Mouse (Mus musculus): ENCODE results near the gene Ap2a2.
"Not testable (repeated sequence)": the region's sequence is repeated elsewhere in the genome, so short reads cannot be mapped to it uniquely, and the experiment has no call there.

Ap2a2 gene

DNA sequence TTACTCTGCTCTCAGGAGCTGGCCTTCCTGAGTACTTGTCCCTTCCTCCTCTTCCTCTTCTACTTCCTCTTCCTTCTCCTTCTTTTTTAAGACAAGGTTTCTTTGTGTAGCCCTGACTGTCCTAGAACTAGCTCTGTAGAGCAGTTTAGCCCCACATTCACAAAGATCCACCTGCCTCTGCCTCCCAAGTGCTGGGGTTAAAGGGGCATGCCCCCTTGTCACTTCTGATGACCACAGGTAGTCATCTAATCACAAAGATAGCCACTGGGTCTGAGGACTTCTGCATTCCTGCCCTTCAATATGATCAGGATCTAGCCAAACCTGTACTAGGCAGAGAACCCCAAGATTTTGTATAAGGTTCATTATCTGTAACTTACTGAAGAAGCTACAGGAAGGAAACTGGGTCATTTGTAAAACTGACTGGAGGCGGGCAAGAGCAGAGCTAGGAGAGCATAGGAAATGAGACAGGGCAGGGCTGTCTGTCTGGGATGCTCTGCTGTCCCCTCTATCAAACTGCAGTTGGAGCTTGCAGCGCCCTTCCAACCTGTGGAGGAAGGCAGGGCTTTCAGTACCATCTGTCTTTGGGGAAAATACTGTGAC lies 2.1 kb upstream of the Ap2a2 start:
- no peak for DNase-seq (ENCODE audit: low read depth, low spot score)

DNA sequence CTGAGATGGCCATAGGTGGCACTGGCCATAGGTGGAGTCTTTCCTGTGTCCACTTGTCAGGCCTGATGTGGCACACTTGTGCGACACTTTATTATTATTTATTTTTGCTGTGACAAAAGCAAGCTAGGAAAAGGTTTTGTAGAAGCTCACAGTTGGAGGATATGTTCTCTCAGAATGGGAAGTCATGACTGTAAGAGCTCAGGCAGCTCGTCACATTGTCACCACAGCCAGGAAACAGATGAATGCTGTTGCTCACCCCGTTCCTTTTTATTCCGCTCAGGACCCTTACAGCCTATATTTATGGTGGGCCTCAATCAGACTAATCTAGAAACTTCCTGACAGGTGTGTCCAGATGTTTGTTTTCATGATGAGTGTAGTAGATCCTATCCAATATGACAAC lies 1.5 kb upstream of the Ap2a2 start:
- DNase-seq (ENCODE audit: low read depth, low spot score): no peak

DNA sequence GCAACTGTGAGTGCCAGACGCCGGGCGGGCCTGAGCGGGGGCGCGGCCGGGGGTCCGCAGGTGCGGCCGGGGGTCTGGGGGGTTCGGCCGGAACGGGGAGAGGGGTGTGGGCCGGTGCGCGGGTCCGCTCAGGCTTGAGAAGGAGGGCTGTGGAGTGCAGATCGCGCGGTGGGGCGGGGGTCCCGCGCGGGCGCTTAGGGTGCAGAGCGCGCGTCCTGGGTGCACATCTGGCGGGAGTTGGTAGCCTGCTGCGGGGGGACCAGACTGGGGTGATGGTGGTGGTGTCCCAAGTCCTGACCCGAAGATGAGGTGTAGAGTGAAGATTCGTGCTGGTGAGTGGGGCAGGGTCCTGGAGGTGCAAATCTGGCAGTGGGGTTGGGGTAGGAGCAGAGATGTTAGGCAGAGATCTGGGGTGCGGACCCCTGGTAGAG lies 463 bp downstream of the Ap2a2 start:
- DNase-seq (ENCODE audit: low read depth, low spot score): no peak

DNA sequence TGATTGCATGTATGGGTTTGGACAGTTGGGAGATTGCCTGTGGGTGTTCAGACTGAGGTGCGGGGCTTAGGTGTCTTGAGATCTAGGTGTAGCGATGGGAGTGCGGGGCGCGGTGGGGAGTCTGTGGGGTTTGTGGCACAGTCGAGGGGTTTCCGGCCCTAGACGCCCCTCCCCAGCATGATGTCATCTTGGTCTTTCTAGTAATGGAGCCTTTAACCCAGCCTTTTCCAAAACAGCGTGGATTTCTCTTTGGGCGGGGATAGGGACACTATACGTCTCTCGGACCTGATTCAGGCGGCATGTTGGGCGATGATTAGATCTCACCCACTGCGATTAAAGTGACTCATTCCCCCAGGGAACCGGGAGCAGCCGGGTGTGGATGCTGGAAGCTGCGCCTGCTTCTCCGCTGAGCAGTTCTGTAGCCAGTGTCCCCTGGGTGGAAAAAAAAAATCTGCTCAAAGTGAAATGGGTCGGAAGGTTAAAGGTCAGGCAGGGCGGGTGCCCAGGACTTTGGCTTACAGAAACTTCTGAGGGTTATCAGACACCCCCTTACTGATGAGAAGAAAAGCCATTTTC lies 967 bp downstream of the Ap2a2 start:
- no peak for DNase-seq (ENCODE audit: low read depth, low spot score)

GRCm38 (mm10) chr7:141564561-141564960 lies 2.6 kb downstream of the Ap2a2 start:
- no peak for DNase-seq (ENCODE audit: low read depth, low spot score)

- DNase-seq (ENCODE audit: low read depth, low spot score): no peak
Measured at GRCm38 (mm10) chr7:141566587-141566986, 4.6 kb downstream of the Ap2a2 start.

- no peak for DNase-seq (ENCODE audit: low read depth, low spot score)
Measured at GRCm38 (mm10) chr7:141569283-141569803, 7.4 kb downstream of the Ap2a2 start.

DNA sequence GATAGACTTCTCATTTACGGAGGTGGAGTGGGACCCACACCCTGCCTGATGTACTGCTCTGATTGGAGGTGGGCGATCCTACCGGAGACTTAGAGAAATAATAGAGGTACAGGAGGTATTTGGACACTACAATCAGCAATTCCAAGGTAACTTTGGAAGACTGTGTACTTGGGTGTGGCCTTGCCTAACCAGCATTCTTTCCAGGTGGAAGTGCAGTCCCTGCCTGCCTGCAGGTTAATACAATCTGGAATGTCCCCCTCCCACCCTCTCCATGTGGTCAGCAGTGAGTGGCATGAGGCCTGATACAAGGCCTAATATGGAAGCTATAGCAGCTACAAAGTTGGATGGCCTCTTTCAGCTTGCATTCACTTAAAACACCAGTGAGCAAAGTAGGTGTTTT lies 7.9 kb downstream of the Ap2a2 start:
- no peak for DNase-seq (ENCODE audit: low read depth, low spot score)

DNA sequence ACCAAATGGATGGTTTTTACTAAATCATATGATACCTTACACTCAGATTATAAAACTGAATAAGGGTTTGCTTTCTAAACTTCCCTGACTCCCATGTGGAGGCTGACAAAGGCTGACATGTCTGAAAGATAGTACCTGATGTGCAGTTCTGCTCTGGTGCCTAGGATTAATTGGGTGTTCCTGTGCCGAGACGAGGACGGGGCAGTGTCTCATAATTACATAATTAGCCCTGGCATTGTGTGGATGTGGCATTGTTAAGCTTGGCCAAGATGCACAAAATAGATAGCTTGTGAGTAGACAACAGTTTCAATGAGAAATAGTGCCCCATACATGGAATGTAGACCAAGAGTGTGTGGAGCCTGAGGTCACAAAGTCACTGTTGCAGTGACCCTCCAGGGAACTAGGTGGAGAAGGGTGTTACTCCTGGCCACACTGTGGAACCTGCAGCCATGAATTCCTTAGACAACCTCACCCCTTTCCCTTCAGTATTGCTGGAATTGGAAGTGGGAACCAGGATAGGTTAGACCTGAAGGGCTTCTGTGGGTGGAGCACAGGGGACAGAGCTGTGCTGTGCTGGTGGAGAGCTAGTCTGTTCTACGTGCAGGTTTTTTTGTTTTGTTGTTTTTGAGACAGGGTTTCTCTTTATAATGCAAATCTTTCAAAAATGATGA lies 8.8 kb downstream of the Ap2a2 start:
- DNase-seq (ENCODE audit: low read depth, low spot score): no peak

GRCm38 (mm10) chr7:141574041-141574440 lies 12.1 kb downstream of the Ap2a2 start:
- no peak for DNase-seq (ENCODE audit: low read depth, low spot score)

DNA sequence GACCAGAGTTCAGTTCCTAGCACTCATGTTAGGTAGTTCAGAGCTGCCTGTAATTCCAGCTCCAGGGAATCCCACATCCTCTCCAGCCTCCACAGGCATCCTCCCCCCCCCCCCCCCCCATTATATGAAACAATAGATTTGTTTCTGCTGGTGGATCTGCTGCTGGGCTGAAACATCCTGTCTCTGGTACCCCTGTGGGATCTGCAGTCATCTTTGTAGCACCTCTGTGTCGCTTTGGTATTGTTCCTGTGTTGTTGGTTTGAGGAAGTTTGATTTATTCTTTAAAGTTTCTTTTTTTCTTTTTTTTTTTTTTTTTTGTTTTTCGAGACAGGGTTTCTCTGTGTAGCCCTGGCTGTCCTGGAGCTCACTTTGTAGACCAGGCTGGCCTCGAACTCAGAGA lies 13.5 kb downstream of the Ap2a2 start:
- DNase-seq (ENCODE audit: low read depth, low spot score): no peak

GRCm38 (mm10) chr7:141577801-141578200 lies 15.8 kb downstream of the Ap2a2 start:
- DNase-seq (ENCODE audit: low read depth, low spot score): no peak

GRCm38 (mm10) chr7:141578511-141578910 lies 16.5 kb downstream of the Ap2a2 start:
- DNase-seq (ENCODE audit: low read depth, low spot score): no peak

GRCm38 (mm10) chr7:141578943-141579342 lies 17.0 kb downstream of the Ap2a2 start:
- DNase-seq (ENCODE audit: low read depth, low spot score): no peak

GRCm38 (mm10) chr7:141581323-141581722 lies 19.4 kb downstream of the Ap2a2 start:
- DNase-seq (ENCODE audit: low read depth, low spot score): no peak

- no peak for DNase-seq (ENCODE audit: low read depth, low spot score)
Measured at GRCm38 (mm10) chr7:141584048-141584841, 22.3 kb downstream of the Ap2a2 start.

DNA sequence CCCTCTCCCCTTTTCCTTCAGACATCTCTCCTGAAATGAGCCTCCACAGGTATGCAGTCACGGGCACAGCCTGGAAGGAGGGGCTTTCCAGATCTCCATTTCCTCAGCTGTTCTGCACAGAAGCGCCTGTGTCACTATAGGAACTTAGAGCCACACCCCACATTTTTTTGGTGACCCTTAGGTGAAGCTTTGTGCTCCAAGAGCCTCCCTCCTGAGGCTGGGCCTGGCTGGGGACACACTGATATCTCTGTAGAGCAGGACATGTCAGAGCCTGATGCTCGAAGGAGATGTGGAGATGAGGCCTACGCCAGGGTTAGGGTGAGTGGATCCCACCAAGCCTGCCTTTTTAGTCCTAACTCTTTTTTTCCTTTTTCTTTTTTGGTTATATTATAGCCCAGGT lies 23.3 kb downstream of the Ap2a2 start:
- DNase-seq (ENCODE audit: low read depth, low spot score): no peak

- DNase-seq (ENCODE audit: low read depth, low spot score): no peak
Measured at GRCm38 (mm10) chr7:141585881-141586280, 23.9 kb downstream of the Ap2a2 start.

DNA sequence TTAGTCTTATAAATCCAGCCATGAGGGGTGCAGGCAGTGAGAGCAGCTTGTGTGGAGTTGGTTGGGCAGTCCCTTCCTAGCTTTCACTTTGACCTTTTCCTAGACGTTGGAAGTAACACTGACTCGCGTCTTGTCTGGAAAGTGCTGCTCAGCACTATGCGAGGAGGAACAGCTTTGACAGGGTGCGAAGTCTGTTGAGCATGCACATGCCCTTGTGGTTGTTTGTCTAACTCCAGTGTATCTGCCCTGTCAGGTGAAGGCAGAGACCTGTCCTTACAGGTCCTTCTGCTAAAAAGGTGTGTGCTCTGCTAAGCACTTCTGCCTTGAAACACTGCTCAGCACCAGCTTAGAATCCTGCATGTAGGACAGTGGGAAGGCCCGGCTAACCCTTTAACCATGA lies 26.9 kb downstream of the Ap2a2 start:
- DNase-seq (ENCODE audit: low read depth, low spot score): no peak

DNA sequence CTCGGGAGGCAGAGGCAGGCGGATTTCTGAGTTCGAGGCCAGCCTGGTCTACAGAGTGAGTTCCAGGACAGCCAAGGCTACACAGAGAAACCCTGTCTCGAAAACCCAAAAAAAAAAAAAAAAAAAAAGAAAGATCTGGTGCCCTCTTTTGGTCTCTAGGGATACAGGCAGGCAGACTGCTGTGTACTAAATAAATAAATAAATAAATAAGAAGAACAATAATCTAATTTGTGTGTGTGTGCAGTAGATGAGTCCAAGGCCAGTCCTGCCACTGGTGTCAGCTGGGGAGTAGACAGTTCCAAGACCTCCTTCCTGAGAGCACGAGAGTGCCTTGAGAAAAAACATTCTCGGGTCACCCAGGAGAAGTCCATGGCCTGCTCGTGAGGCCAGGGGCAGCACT lies 28.3 kb downstream of the Ap2a2 start:
- not testable (repeated sequence) for DNase-seq (ENCODE audit: low read depth, low spot score)

DNA sequence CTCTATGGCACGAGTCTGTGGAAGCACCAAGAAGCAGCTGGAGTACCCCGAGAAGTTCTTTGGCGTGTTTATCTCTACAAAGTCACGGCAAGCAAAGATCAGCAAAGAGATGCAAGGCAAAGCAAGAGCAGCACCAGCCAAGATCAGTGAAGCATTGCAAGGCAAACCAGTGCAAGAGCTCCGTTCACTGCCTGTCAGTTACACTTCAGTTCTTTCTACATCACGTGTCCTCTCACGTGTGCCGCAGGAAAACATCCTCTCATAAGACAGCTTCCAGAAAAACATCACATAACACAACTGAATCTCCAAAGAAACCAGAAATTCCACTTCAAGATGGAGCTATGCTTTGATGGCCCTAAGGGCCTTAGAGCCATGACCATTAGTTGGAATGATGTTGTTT lies 29.0 kb downstream of the Ap2a2 start:
- DNase-seq (ENCODE audit: low read depth, low spot score): no peak

GRCm38 (mm10) chr7:141592096-141592495 lies 30.1 kb downstream of the Ap2a2 start:
- no peak for DNase-seq (ENCODE audit: low read depth, low spot score)
